ENCODE assay signal across 8 mouse cellular contexts in the genomic region with DNA sequence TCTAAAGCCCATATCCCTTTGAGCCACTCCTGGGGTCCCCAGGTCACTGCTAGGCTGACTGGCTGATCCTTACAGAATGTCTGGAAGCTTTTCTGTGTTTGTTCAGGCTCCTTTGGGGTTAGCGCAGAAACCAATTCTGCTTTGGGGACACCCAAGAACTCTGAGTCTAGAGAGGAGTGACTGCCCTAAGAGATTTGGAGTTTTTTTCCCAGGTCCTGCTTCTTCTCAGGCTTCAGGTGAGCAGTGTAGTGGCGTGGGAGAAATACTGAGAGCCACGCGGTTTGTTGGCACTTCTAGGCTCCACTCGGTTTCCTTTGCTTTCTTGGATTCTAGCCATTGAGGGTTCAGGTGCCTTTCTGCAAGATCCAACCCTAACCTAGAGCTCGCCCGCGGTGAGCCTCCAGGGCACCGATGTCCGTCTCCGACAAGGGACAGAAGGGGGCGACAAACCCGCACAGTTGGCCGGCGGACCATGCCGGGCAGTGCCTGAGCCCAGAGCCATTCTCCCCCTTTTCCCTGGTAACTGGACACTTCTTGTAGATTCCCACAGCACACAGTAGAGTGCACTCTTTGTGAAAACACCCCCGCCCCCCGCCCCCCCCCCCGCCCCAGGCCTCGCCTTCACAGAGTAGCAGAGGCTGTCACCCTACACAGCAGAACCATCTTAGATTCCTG.
DNase-seq lines count a peak whose midpoint lies in the region; ATAC-seq and TF ChIP-seq lines count a peak whose summit lies in the region.

No protein-coding gene starts in this region.

- DNase-seq in c-Kit-negative CD71-positive TER-119-positive erythroid progenitor cells, embryonic 14.5 days (ENCODE audit: low read depth, low spot score) = peak; percentile 72
- DNase-seq in fibroblast of lung, adult 2 months (ENCODE audit: low read depth) = peak; percentile 51
- DNase-seq in kidney, postnatal 0 days (ENCODE audit: low spot score) = peak; percentile 96
- peak; percentile 54 to 73 for DNase-seq in natural killer cell, adult 2 months (ENCODE audit: low spot score in 2 of 2)
- peak; percentile 76 for DNase-seq in splenic B cell, adult 2 months (ENCODE audit: low read depth, low spot score)

- H3K4me3 ChIP-seq in C2C12 (ENCODE audit: insufficient read depth, poor library complexity, severe bottlenecking) = no peak overlapping the region
- H3K4me3 ChIP-seq in heart, embryonic 13.5 days = no peak overlapping the region
- H3K4me3 ChIP-seq in kidney, postnatal 0 days (replicated peaks; ENCODE audit: low read depth, low read length) = no peak overlapping the region
- H3K4me3 ChIP-seq in liver, embryonic 12.5 days = no peak overlapping the region

- H3K9me3 ChIP-seq in heart, embryonic 13.5 days = no peaks in the 10 kb centered on the region
- no peaks in the 10 kb centered on the region for H3K9me3 ChIP-seq in kidney, postnatal 0 days (replicated peaks; ENCODE audit: low read length)
- no peaks in the 10 kb centered on the region for H3K9me3 ChIP-seq in liver, embryonic 12.5 days (replicated peaks)

- no peaks in the 10 kb centered on the region for H3K36me3 ChIP-seq in C2C12 (ENCODE audit: control insufficient read depth, insufficient read depth)
- no peaks in the 10 kb centered on the region for H3K36me3 ChIP-seq in heart, embryonic 13.5 days
- no peaks in the 10 kb centered on the region for H3K36me3 ChIP-seq in kidney, postnatal 0 days (ENCODE audit: insufficient read depth, low read length)
- H3K36me3 ChIP-seq in liver, embryonic 12.5 days = no peaks in the 10 kb centered on the region
- H3K36me3 ChIP-seq in splenic B cell, adult 2 months (ENCODE audit: control insufficient read depth, insufficient read depth, low read length, poor library complexity, severe bottlenecking) = no peaks in the 10 kb centered on the region

- no peaks in the 10 kb centered on the region for H3K79me3 ChIP-seq in C2C12 (ENCODE audit: low read depth)

- no peaks in the 10 kb centered on the region for H3K27me3 ChIP-seq in C2C12 (ENCODE audit: control insufficient read depth, insufficient read depth, insufficient read length)
- H3K27me3 ChIP-seq in heart, embryonic 13.5 days (replicated peaks) = 0 out of 2 replicates have a peak, but pooled peaks cover 4% of the 10 kb centered on the region
- H3K27me3 ChIP-seq in kidney, postnatal 0 days (ENCODE audit: insufficient read depth, low read length) = no peaks in the 10 kb centered on the region
- peaks cover 27% of the 10 kb centered on the region for H3K27me3 ChIP-seq in liver, embryonic 12.5 days (replicated peaks)
- H3K27me3 ChIP-seq in splenic B cell, adult 2 months (ENCODE audit: control insufficient read depth, insufficient read depth, low read length, poor library complexity, severe bottlenecking) = no peaks in the 10 kb centered on the region

- 5% methylated on average over 20 of the region's 20 CpGs for WGBS in heart, embryonic 13.5 days
- WGBS in kidney, postnatal 0 days = 5% methylated on average over 20 of the region's 20 CpGs
- 5% methylated on average over 20 of the region's 20 CpGs for WGBS in liver, embryonic 12.5 days (ENCODE audit: insufficient replicate concordance)

- peaks cover 8% of the 10 kb centered on the region; the same call in 1 of the 2 replicates for H3K4me1 ChIP-seq in heart, embryonic 13.5 days
- H3K4me1 ChIP-seq in kidney, postnatal 0 days (replicated peaks; ENCODE audit: insufficient read depth, low read length) = no peaks in the 10 kb centered on the region
- H3K4me1 ChIP-seq in liver, embryonic 12.5 days = peaks cover 23% of the 10 kb centered on the region

- H3K4me2 ChIP-seq in heart, embryonic 13.5 days = peak overlapping the region; percentile 25; the same call in 1 of the 2 replicates
- no peak overlapping the region for H3K4me2 ChIP-seq in kidney, postnatal 0 days (ENCODE audit: low read length)
- H3K4me2 ChIP-seq in liver, embryonic 12.5 days = peak overlapping the region; percentile 33; the same call in 1 of the 2 replicates

- 0 out of 2 replicates have a peak overlapping the region, but pooled peaks have one; percentile 42 for H3K27ac ChIP-seq in heart, embryonic 13.5 days (replicated peaks)
- H3K27ac ChIP-seq in kidney, postnatal 0 days = no peak overlapping the region
- H3K27ac ChIP-seq in liver, embryonic 12.5 days = no peak overlapping the region; the same call in 1 of the 2 replicates

- H3K79me2 ChIP-seq in C2C12 (ENCODE audit: control insufficient read depth, insufficient read depth) = no peaks in the 10 kb centered on the region

- TF ChIP-seq CTCF in C2C12 (IDR thresholded peaks at IDR 0.05; ENCODE audit: control insufficient read depth, insufficient read depth, insufficient read length) = peak; percentile 94
- peak; percentile 88 for TF ChIP-seq CTCF in kidney, postnatal 0 days (IDR thresholded peaks at IDR 0.05; ENCODE audit: low read depth)

- no peak overlapping the region for H3K9ac ChIP-seq in heart, embryonic 13.5 days
- no peak overlapping the region for H3K9ac ChIP-seq in kidney, postnatal 0 days (ENCODE audit: low read depth, low read length)
- peak overlapping the region; percentile 55 for H3K9ac ChIP-seq in liver, embryonic 12.5 days

- peak; percentile 63 for ATAC-seq in heart, embryonic 13.5 days (ENCODE audit: extremely low read depth, insufficient number of reproducible peaks, low FRiP score, low TSS enrichment)
- peak; percentile 94 for ATAC-seq in kidney, postnatal 0 days (replicated peaks; ENCODE audit: low FRiP score, low read depth)
- peak; percentile 91 for ATAC-seq in liver, embryonic 12.5 days

- no peak overlapping the region for H3ac ChIP-seq in C2C12 (ENCODE audit: control insufficient read depth, insufficient read length, low read depth)

TF ChIP-seq in C2C12, 6 proteins besides CTCF, POLR2A, EP300 and RAD21:
- no peak for TF ChIP-seq MAX (IDR thresholded peaks at IDR 0.05)
